Mouse (Mus musculus): Measurements from ENCODE around the gene Sec24b. TPM values are rescaled to one million over a fixed set of nuclear protein-coding genes. Genes with fewer than 3 reads are reported as not detected.

Sec24b gene
- 18.6 and 29.2 TPM in 2 replicates for total RNA-seq (2012; rRNA removed)
- 10 to 100 TPM; 54.4 to 56.3 TPM for polyA plus RNA-seq (2012; ENCODE audit: insufficient read depth in 1 of 2, insufficient read length in 2 of 2, low read depth in 1 of 2, low replicate concordance in 2 of 2, missing spikeins in 1 of 2)

DNA sequence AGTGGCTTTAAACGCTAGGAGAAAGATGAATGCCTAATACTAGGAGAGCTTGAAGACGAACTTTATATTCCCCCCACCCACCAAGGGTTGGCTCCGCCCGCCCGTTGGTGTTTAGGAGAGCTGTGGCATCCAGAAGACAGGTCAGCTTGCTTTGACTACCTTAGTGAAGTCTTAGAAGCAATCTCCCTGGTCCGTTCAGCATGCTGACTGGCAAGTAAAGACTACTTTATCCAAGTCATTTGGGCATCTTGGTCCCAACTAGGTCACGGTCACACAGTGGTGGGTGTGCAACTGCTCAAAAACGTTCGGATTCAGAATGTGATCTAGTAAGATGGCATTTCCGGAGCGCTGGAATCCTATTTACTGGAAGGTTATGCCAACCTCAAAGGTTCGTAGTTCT, at the start of gene Sec24b:
Sec24b (minus strand) TSS at position 273 of the 400 bp plus-strand sequence.
- Histone ChIP-seq H3K4me3 (ENCODE audit: control insufficient read depth in 1 of 2, insufficient read depth in 1 of 2, low read depth in 2 of 2, low read length in 2 of 2) (peak within 1 kb of the TSS; percentile 88 to 90), H3K36me3 (ENCODE audit: control insufficient read depth in 1 of 2, insufficient read depth in 2 of 2, low read length in 2 of 2) (peaks cover 0 to 9% of the 10 kb centered on the region in 2 experiments; a peak in 2 of 4 replicates), H3K27ac (ENCODE audit: control insufficient read depth, low read depth, low read length) (peak within 1 kb of the TSS; percentile 38), H3K9ac (ENCODE audit: control insufficient read depth, low read depth, low read length, poor library complexity, severe bottlenecking) (peak within 1 kb of the TSS; percentile 89), H3K4me1 (ENCODE audit: control insufficient read depth in 1 of 2, insufficient read depth in 2 of 2, low read length in 2 of 2) (peaks cover 0 to 16% of the 10 kb centered on the region in 2 experiments; a peak in 1 of 4 replicates), H3K9me3 (replicated peaks; ENCODE audit: insufficient read depth, low read length) (no peaks in the 10 kb centered on the region), H3K79me2 (ENCODE audit: control insufficient read depth, insufficient read depth, low read length, poor library complexity) (peaks cover 47% of the 10 kb centered on the region), H3K27me3 (ENCODE audit: control insufficient read depth in 1 of 2, insufficient read depth in 2 of 2, low read length in 2 of 2) (peaks cover 0 to 1% of the 10 kb centered on the region in 2 experiments; a peak in 2 of 4 replicates)
- TF ChIP-seq USF2 (IDR thresholded peaks at IDR 0.05; ENCODE audit: borderline replicate concordance in 1 of 2, insufficient read depth in 1 of 2, low read depth in 1 of 2, low read length in 2 of 2), result no peak
- TF ChIP-seq MYC (IDR thresholded peaks at IDR 0.05; ENCODE audit: low read depth, low read length), result no peak
- no peak for TF ChIP-seq TAL1 (IDR thresholded peaks at IDR 0.05; ENCODE audit: low read length)
- no peak for TF ChIP-seq BHLHE40 (IDR thresholded peaks at IDR 0.05; ENCODE audit: borderline replicate concordance, low read depth, low read length)
- TF ChIP-seq GABPA (IDR thresholded peaks at IDR 0.05; ENCODE audit: low read depth, low read length), result no peak
- no peak for TF ChIP-seq MEF2A (IDR thresholded peaks at IDR 0.05; ENCODE audit: extremely low read depth, insufficient replicate concordance, low read depth, low read length, poor library complexity, severe bottlenecking)
- no peak for TF ChIP-seq SIN3A (IDR thresholded peaks at IDR 0.05; ENCODE audit: low read length)
- no peak for TF ChIP-seq TBP (IDR thresholded peaks at IDR 0.05; ENCODE audit: low read depth, low read length)
- TF ChIP-seq E2F4 (IDR thresholded peaks at IDR 0.05; ENCODE audit: borderline replicate concordance, low read depth, low read length), result no peak
- TF ChIP-seq MAX (IDR thresholded peaks at IDR 0.05; ENCODE audit: low read length), result no peak
- TF ChIP-seq NRF1 (IDR thresholded peaks at IDR 0.05; ENCODE audit: insufficient read depth, low read depth, low read length, poor library complexity, severe bottlenecking), result no peak
- TF ChIP-seq ZNF384 (IDR thresholded peaks at IDR 0.05; ENCODE audit: low read depth, low read length), result no peak
- no peak for TF ChIP-seq HCFC1 (IDR thresholded peaks at IDR 0.05; ENCODE audit: low read depth, low read length)
- no peak for TF ChIP-seq ZC3H11A (IDR thresholded peaks at IDR 0.05; ENCODE audit: low read depth, low read length)
- no peak for TF ChIP-seq POLR2A (IDR thresholded peaks at IDR 0.05; ENCODE audit: control insufficient read depth in 1 of 2, insufficient read depth in 1 of 2, low read depth in 1 of 2, low read length in 2 of 2, poor library complexity in 1 of 2)
- no peak for TF ChIP-seq RCOR1 (IDR thresholded peaks at IDR 0.05; ENCODE audit: low read depth, low read length)
- no peak for TF ChIP-seq MAFK (IDR thresholded peaks at IDR 0.05; ENCODE audit: borderline replicate concordance, low read depth, low read length)
- TF ChIP-seq ETS1 (IDR thresholded peaks at IDR 0.05; ENCODE audit: low read depth, low read length), result no peak
- TF ChIP-seq ZKSCAN1 (IDR thresholded peaks at IDR 0.05; ENCODE audit: low read depth, low read length), result no peak
- TF ChIP-seq MAZ (IDR thresholded peaks at IDR 0.05; ENCODE audit: low read depth, low read length), result no peak
- DNase-seq (ENCODE audit: low read depth, low spot score), result peak; percentile 62
